Mouse (Mus musculus): ENCODE data around the gene Lmo2. TPM values are rescaled to one million over a fixed set of nuclear protein-coding genes. Genes with fewer than 3 reads are reported as not detected.
"Not testable (repeated sequence)": the region's sequence is repeated elsewhere in the genome, so short reads cannot be mapped to it uniquely, and the experiment has no call there.

Lmo2 gene
- polyA plus RNA-seq, 1 experiment = 29.2 TPM

- DNase-seq = no peak
- Histone ChIP-seq H3K4me1 (ENCODE audit: control insufficient read depth, insufficient read depth, low read length) (no peaks in the 10 kb centered on the region), H3K4me3 (replicated peaks; ENCODE audit: insufficient read depth, low read depth, low read length) (no peak overlapping the region), H3K27ac (ENCODE audit: insufficient read depth, low read length) (no peak overlapping the region), H3K27me3 (ENCODE audit: control insufficient read depth, insufficient read depth, low read length) (no peaks in the 10 kb centered on the region; the same call in 1 of the 2 replicates)
- TF ChIP-seq CTCF (IDR thresholded peaks at IDR 0.05; ENCODE audit: borderline replicate concordance, insufficient read depth, low read depth, low read length) (no peak), POLR2A (IDR thresholded peaks at IDR 0.05; ENCODE audit: borderline replicate concordance, insufficient read depth, low read length) (no peak)
- 80% methylated on average over 7 of the region's 7 CpGs for WGBS
Measured at GRCm38 (mm10) chr2:104007793-104008519, 50.2 kb downstream of the Lmo2 start.

- H3K4me1 ChIP-seq (ENCODE audit: control insufficient read depth, insufficient read depth, low read length); H3K27me3 ChIP-seq (ENCODE audit: control insufficient read depth, insufficient read depth, low read length); DNase-seq; H3K4me3 ChIP-seq (replicated peaks; ENCODE audit: insufficient read depth, low read depth, low read length); H3K27ac ChIP-seq (ENCODE audit: insufficient read depth, low read length): not testable (repeated sequence)
- WGBS = 90% methylated on average over 3 of the region's 3 CpGs
Measured at GRCm38 (mm10) chr2:104008853-104009252, 51.1 kb downstream of the Lmo2 start.

GRCm38 (mm10) chr2:104023096-104023495 lies 65.3 kb downstream of the Lmo2 start:
- no peak for TF ChIP-seq POLR2A (IDR thresholded peaks at IDR 0.05; ENCODE audit: borderline replicate concordance, insufficient read depth, low read length)
- no peak for TF ChIP-seq CTCF (IDR thresholded peaks at IDR 0.05; ENCODE audit: borderline replicate concordance, insufficient read depth, low read depth, low read length)
- no peak for DNase-seq
- WGBS = 80% methylated on average over 7 of the region's 7 CpGs
- peaks cover 3% of the 10 kb centered on the region; the same call in 1 of the 2 replicates for H3K4me1 ChIP-seq (ENCODE audit: control insufficient read depth, insufficient read depth, low read length)
- no peaks in the 10 kb centered on the region for H3K27me3 ChIP-seq (ENCODE audit: control insufficient read depth, insufficient read depth, low read length)
- H3K27ac ChIP-seq (ENCODE audit: insufficient read depth, low read length) = no peak overlapping the region
- H3K4me3 ChIP-seq (replicated peaks; ENCODE audit: insufficient read depth, low read depth, low read length) = no peak overlapping the region

- Histone ChIP-seq H3K27me3 (ENCODE audit: control insufficient read depth, insufficient read depth, low read length) (no peaks in the 10 kb centered on the region), H3K4me1 (ENCODE audit: control insufficient read depth, insufficient read depth, low read length) (peaks cover 4% of the 10 kb centered on the region; the same call in 1 of the 2 replicates), H3K4me3 (replicated peaks; ENCODE audit: insufficient read depth, low read depth, low read length) (no peak overlapping the region), H3K27ac (ENCODE audit: insufficient read depth, low read length) (no peak overlapping the region)
- no peak for DNase-seq
- TF ChIP-seq CTCF (IDR thresholded peaks at IDR 0.05; ENCODE audit: borderline replicate concordance, insufficient read depth, low read depth, low read length) = no peak
- TF ChIP-seq POLR2A (IDR thresholded peaks at IDR 0.05; ENCODE audit: borderline replicate concordance, insufficient read depth, low read length) = no peak
- WGBS = 92% methylated on average over 4 of the region's 4 CpGs
Measured at GRCm38 (mm10) chr2:104024656-104025055, 66.9 kb downstream of the Lmo2 start.

GRCm38 (mm10) chr2:104027458-104028138 lies 69.8 kb downstream of the Lmo2 start, which contains the start of gene Fbxo3:
Fbxo3 (plus strand) TSS chr2:104027721.
- H3K27me3 ChIP-seq (ENCODE audit: control insufficient read depth, insufficient read depth, low read length) = no peaks in the 10 kb centered on the region

GRCm38 (mm10) chr2:104028139-104028723 lies 70.4 kb downstream of the Lmo2 start, which contains the start of gene 4931422A03Rik:
4931422A03Rik (minus strand) TSS chr2:104028361.
- Histone ChIP-seq H3K27me3 (ENCODE audit: control insufficient read depth, insufficient read depth, low read length) (no peaks in the 10 kb centered on the region), H3K4me1 (ENCODE audit: control insufficient read depth, insufficient read depth, low read length) (peaks cover 9% of the 10 kb centered on the region; the same call in 1 of the 2 replicates), H3K4me3 (replicated peaks; ENCODE audit: insufficient read depth, low read depth, low read length) (peak within 1 kb of the TSS; percentile 93), H3K27ac (ENCODE audit: insufficient read depth, low read length) (peak within 1 kb of the TSS; percentile 91)
- TF ChIP-seq POLR2A (IDR thresholded peaks at IDR 0.05; ENCODE audit: borderline replicate concordance, insufficient read depth, low read length) = no peak
- TF ChIP-seq CTCF (IDR thresholded peaks at IDR 0.05; ENCODE audit: borderline replicate concordance, insufficient read depth, low read depth, low read length) = no peak
- WGBS = under 1% methylated on average over 32 of the region's 32 CpGs
- DNase-seq = peak in 1 of 2 experiments; percentile 50

More at GRCm38 (mm10) chr2:104027458-104028138, 69.8 kb downstream of the Lmo2 start, which contains the start of gene Fbxo3:
- peak; percentile 91 to 93 for DNase-seq
- peak within 1 kb of the TSS; percentile 93 for H3K4me3 ChIP-seq (replicated peaks; ENCODE audit: insufficient read depth, low read depth, low read length)
- WGBS = 2% methylated on average over 36 of the region's 44 CpGs
- H3K27ac ChIP-seq (ENCODE audit: insufficient read depth, low read length) = peak within 1 kb of the TSS; percentile 91
- H3K4me1 ChIP-seq (ENCODE audit: control insufficient read depth, insufficient read depth, low read length) = peaks cover 9% of the 10 kb centered on the region; the same call in 1 of the 2 replicates
- TF ChIP-seq POLR2A (IDR thresholded peaks at IDR 0.05; ENCODE audit: borderline replicate concordance, insufficient read depth, low read length) = peak; percentile 56; the same call in 1 of the 2 replicates
- TF ChIP-seq CTCF (IDR thresholded peaks at IDR 0.05; ENCODE audit: borderline replicate concordance, insufficient read depth, low read depth, low read length) = no peak

- Histone ChIP-seq H3K4me3 (replicated peaks; ENCODE audit: insufficient read depth, low read depth, low read length) (peak overlapping the region; percentile 87), H3K27ac (ENCODE audit: insufficient read depth, low read length) (no peak overlapping the region), H3K4me1 (ENCODE audit: control insufficient read depth, insufficient read depth, low read length) (peaks cover 9% of the 10 kb centered on the region; the same call in 1 of the 2 replicates), H3K27me3 (ENCODE audit: control insufficient read depth, insufficient read depth, low read length) (no peaks in the 10 kb centered on the region)
- DNase-seq = no peak
- no peak for TF ChIP-seq POLR2A (IDR thresholded peaks at IDR 0.05; ENCODE audit: borderline replicate concordance, insufficient read depth, low read length)
- TF ChIP-seq CTCF (IDR thresholded peaks at IDR 0.05; ENCODE audit: borderline replicate concordance, insufficient read depth, low read depth, low read length) = no peak
- 16% methylated on average over 2 of the region's 2 CpGs for WGBS
Measured at GRCm38 (mm10) chr2:104029074-104029473, 71.3 kb downstream of the Lmo2 start.
